Mouse (Mus musculus): ENCODE data around the gene Ric3.

Gene Ric3

GRCm38 (mm10) chr7:109045876-109046275 lies 37.3 kb downstream of the Ric3 start:
- no peak for DNase-seq (ENCODE audit: low spot score)

GRCm38 (mm10) chr7:109039445-109039844 lies 43.7 kb downstream of the Ric3 start:
- no peak for DNase-seq (ENCODE audit: low spot score)

GRCm38 (mm10) chr7:109038987-109039386 lies 44.1 kb downstream of the Ric3 start:
- no peak for DNase-seq (ENCODE audit: low spot score)

- no peak for DNase-seq (ENCODE audit: low spot score)
Measured at GRCm38 (mm10) chr7:109038121-109038735, 44.9 kb downstream of the Ric3 start.

GRCm38 (mm10) chr7:109032054-109032453 lies 51.1 kb downstream of the Ric3 start:
- DNase-seq (ENCODE audit: low spot score), result no peak

GRCm38 (mm10) chr7:109031331-109031730 lies 51.8 kb downstream of the Ric3 start:
- DNase-seq (ENCODE audit: low spot score), result no peak

GRCm38 (mm10) chr7:109029961-109030465 lies 53.1 kb downstream of the Ric3 start:
- DNase-seq (ENCODE audit: low spot score), result no peak

GRCm38 (mm10) chr7:109028204-109028603 lies 54.9 kb downstream of the Ric3 start:
- DNase-seq (ENCODE audit: low spot score), result peak; percentile 34

- no peak for DNase-seq (ENCODE audit: low spot score)
Measured at GRCm38 (mm10) chr7:109027721-109028120, 55.4 kb downstream of the Ric3 start.

GRCm38 (mm10) chr7:109026976-109027375 lies 56.2 kb downstream of the Ric3 start:
- no peak for DNase-seq (ENCODE audit: low spot score)

GRCm38 (mm10) chr7:109025743-109026142 lies 57.4 kb downstream of the Ric3 start:
- DNase-seq (ENCODE audit: low spot score), result no peak

GRCm38 (mm10) chr7:109021428-109021827 lies 61.7 kb downstream of the Ric3 start:
- peak; percentile 62 for DNase-seq (ENCODE audit: low spot score)

- DNase-seq (ENCODE audit: low spot score), result no peak
Measured at GRCm38 (mm10) chr7:109019243-109019642, 63.9 kb downstream of the Ric3 start.

- no peak for DNase-seq (ENCODE audit: low spot score)
Measured at GRCm38 (mm10) chr7:109016378-109016923, 66.7 kb downstream of the Ric3 start.

- DNase-seq (ENCODE audit: low spot score), result no peak
Measured at GRCm38 (mm10) chr7:109014851-109015250, 68.3 kb downstream of the Ric3 start.

GRCm38 (mm10) chr7:109012998-109013625 lies 70.0 kb downstream of the Ric3 start:
- no peak for DNase-seq (ENCODE audit: low spot score)

- no peak for DNase-seq (ENCODE audit: low spot score)
Measured at GRCm38 (mm10) chr7:109012575-109012974, 70.6 kb downstream of the Ric3 start.

GRCm38 (mm10) chr7:109011596-109012180 lies 71.4 kb downstream of the Ric3 start:
- DNase-seq (ENCODE audit: low spot score), result no peak

- no peak for DNase-seq (ENCODE audit: low spot score)
Measured at GRCm38 (mm10) chr7:109010720-109011595, 72.2 kb downstream of the Ric3 start.

- DNase-seq (ENCODE audit: low spot score), result no peak
Measured at GRCm38 (mm10) chr7:109009260-109009659, 73.9 kb downstream of the Ric3 start.

GRCm38 (mm10) chr7:109003653-109004052 lies 79.5 kb downstream of the Ric3 start:
- DNase-seq (ENCODE audit: low spot score), result no peak

- DNase-seq (ENCODE audit: low spot score), result no peak
Measured at GRCm38 (mm10) chr7:109001971-109002370, 81.2 kb downstream of the Ric3 start.
